Mouse (Mus musculus) CH12.LX (cell line): ENCODE measurements around the gene Sart3. TPM values are rescaled to one million over a fixed set of nuclear protein-coding genes. Genes with fewer than 3 reads are reported as not detected.

Source experiments
- DNase-seq: peaks from one replicate; pipeline ENCODE4 v3.0.0-alpha.2; 2013; ENCODE audit errors: extremely low read depth
- H3K27ac ChIP-seq: 2 replicates; pipeline ENCODE4 v1.5.1; 2012; ENCODE audit warnings: low read depth, mild to moderate bottlenecking, control low read depth, moderate library complexity; ENCODE audit not compliant: insufficient read depth
- H3K27me3 ChIP-seq: replicated peaks from 2 replicates; pipeline ENCODE3; 2012; ENCODE audit warnings: inconsistent platforms
- H3K36me3 ChIP-seq, 2 experiments: replicated peaks in 1 of 2; 2 replicates each; pipeline versions ENCODE3 to v1.6.1; 2012; ENCODE audit warnings: inconsistent platforms in 1 of 2, low read length in 1 of 2, mild to moderate bottlenecking in 1 of 2, mixed read lengths in 1 of 2, moderate library complexity in 1 of 2; ENCODE audit not compliant: control insufficient read depth in 1 of 2, insufficient read depth in 1 of 2
- H3K4me1 ChIP-seq, 2 experiments: 2 replicates each; pipeline ENCODE4 v1.6.1; 2012; ENCODE audit warnings: inconsistent platforms in 1 of 2, moderate library complexity in 1 of 2; ENCODE audit not compliant: insufficient read depth in 2 of 2, control insufficient read depth in 1 of 2
- H3K4me2 ChIP-seq: 2 replicates; pipeline ENCODE4 v1.6.1; 2012; ENCODE audit warnings: low read depth, mild to moderate bottlenecking, control low read depth; ENCODE audit not compliant: poor library complexity, insufficient read depth, severe bottlenecking
- H3K4me3 ChIP-seq, 3 experiments: fragments of 150-350 bp in 1 of 3; sonication (generic) in 1 of 3; replicated peaks in 1 of 3; 2 replicates each; pipeline versions ENCODE3 to v1.5.1; 2011 to 2012; ENCODE audit warnings: low read depth in 2 of 3, low read length in 2 of 3, mild to moderate bottlenecking in 2 of 3, moderate library complexity in 2 of 3, control low read depth in 1 of 3, improper control_type of control experiment in 1 of 3, inconsistent platforms in 1 of 3, mixed read lengths in 1 of 3; ENCODE audit not compliant: poor library complexity in 1 of 3
- H3K79me2 ChIP-seq: replicated peaks from 2 replicates; pipeline ENCODE4 v1.6.1; 2012; ENCODE audit warnings: mild to moderate bottlenecking, moderate library complexity; ENCODE audit not compliant: control insufficient read depth, poor library complexity, insufficient read depth, severe bottlenecking; ENCODE audit errors: extremely low read depth
- H3K9ac ChIP-seq: 2 replicates; pipeline ENCODE4 v1.6.1; 2012; ENCODE audit warnings: low read depth, mild to moderate bottlenecking, control low read depth, moderate library complexity; ENCODE audit not compliant: insufficient read depth
- H3K9me3 ChIP-seq: replicated peaks from 2 replicates; pipeline ENCODE3; 2012; ENCODE audit warnings: low read length, inconsistent platforms, mixed read lengths
- CTCF ChIP-seq, 2 experiments: IDR thresholded peaks in 1 of 2; conservative IDR thresholded peaks in 1 of 2; 2 replicates each; pipeline ENCODE4 v1.5.1; 2011 to 2012; ENCODE audit warnings: low read depth in 2 of 2, low read length in 2 of 2, improper control_type of control experiment in 1 of 2, inconsistent platforms in 1 of 2, mild to moderate bottlenecking in 1 of 2, moderate library complexity in 1 of 2
- ETS1 ChIP-seq: conservative IDR thresholded peaks from 2 replicates; pipeline ENCODE4 v1.6.1; 2012; ENCODE audit warnings: low read depth, mild to moderate bottlenecking, inconsistent platforms, low read length, improper control_type of control experiment, moderate library complexity
- MAFK ChIP-seq: IDR thresholded peaks from 2 replicates; pipeline ENCODE4 v1.6.1; 2011; ENCODE audit warnings: low read length, improper control_type of control experiment; ENCODE audit not compliant: insufficient replicate concordance
- MAZ ChIP-seq: IDR thresholded peaks from 2 replicates; pipeline ENCODE4 v1.6.1; 2012; ENCODE audit warnings: low read depth, mild to moderate bottlenecking, inconsistent platforms, low read length, improper control_type of control experiment, moderate library complexity
- NELFE ChIP-seq: IDR thresholded peaks from 2 replicates; pipeline ENCODE4 v1.6.1; 2011; ENCODE audit warnings: low read depth, low read length, improper control_type of control experiment
- POLR2AphosphoS2 ChIP-seq: IDR thresholded peaks from 2 replicates; pipeline ENCODE4 v1.6.1; 2011; ENCODE audit warnings: low read depth, low read length, improper control_type of control experiment
- TCF12 ChIP-seq: IDR thresholded peaks from 2 replicates; pipeline ENCODE4 v1.6.1; 2014; ENCODE audit warnings: low read depth, mild to moderate bottlenecking, inconsistent platforms, low read length, improper control_type of control experiment
- USF2 ChIP-seq: conservative IDR thresholded peaks from 2 replicates; pipeline ENCODE4 v1.6.1; 2011; ENCODE audit warnings: low read depth, low read length, improper control_type of control experiment
- ZNF384 ChIP-seq: IDR thresholded peaks from 2 replicates; pipeline ENCODE4 v1.6.1; 2012; ENCODE audit warnings: low read depth, low read length, improper control_type of control experiment, inconsistent platforms
- dilution Hi-C: fragments of 300-500 bp; cut with MboI; formaldehyde crosslinking; loops from 2 replicates; pipeline ENCODE4 v1.14.3; 2020; ENCODE audit warnings: low sequenced_read_pairs; ENCODE audit not compliant: extremely low pct_unique_long_range_greater_than_20kb, extremely low pct_ligation_motif_present
- in situ Hi-C: fragments of 300-500 bp; cut with MboI; formaldehyde crosslinking; loops from 3 replicates; pipeline ENCODE4 v1.14.3; 2019; ENCODE audit warnings: low sequenced_read_pairs, low pct_ligation_motif_present, low pct_unique_long_range_greater_than_20kb, mixed read lengths
- polyA plus RNA-seq: library from polyadenylated mRNA; unstranded; fragments of >175 nt; gene quantifications from 2 replicates; pipeline ENCODE4 v1.2.1, GENCODE M21; 2012; ENCODE audit warnings: low read depth; ENCODE audit not compliant: insufficient read length
- total RNA-seq, 2 experiments: library from RNA; depleted of rRNA; stranded (reverse); fragments of 300-350 nt in 1 of 2; fragments of >200 nt in 1 of 2; gene quantifications; 2 replicates each; pipeline ENCODE4 v1.2.3; 2012 to 2014

Gene Sart3
- total and polyA plus RNA-seq, 3 experiments: 28.8 to 104 (median 67.0) TPM

- Histone ChIP-seq H3K4me1 (no peaks in the 10 kb centered on the region), H3K9ac (no peak overlapping the region), H3K27ac (no peak overlapping the region)
- TF ChIP-seq ETS1 (no peak), MAFK (peak; percentile 77), TCF12 (no peak), POLR2AphosphoS2 (no peak)
- TF ChIP-seq, all 38 proteins: peak for 1
- Histone ChIP-seq H3K4me3 (no peak overlapping the region), H3K36me3 (peaks cover 94 to 99% of the 10 kb centered on the region in 2 experiments), H3K27me3 (no peaks in the 10 kb centered on the region), H3K79me2 (no peaks in the 10 kb centered on the region), H3K4me2 (no peak overlapping the region), H3K9me3 (peaks cover 4% of the 10 kb centered on the region)
- in situ Hi-C loops (no loop called here), dilution Hi-C loops (no loop called here)
- no peak for DNase-seq
Measured at GRCm38 (mm10) chr5:113748556-113749331, 23.6 kb downstream of the Sart3 start.

- dilution Hi-C loops: no loop called here
- in situ Hi-C loops: no loop called here
- H3K9me3 ChIP-seq: peaks cover 4% of the 10 kb centered on the region
- H3K27ac ChIP-seq: no peak overlapping the region
- no peak overlapping the region for H3K9ac ChIP-seq
- H3K4me3 ChIP-seq: no peak overlapping the region
- H3K4me2 ChIP-seq: no peak overlapping the region
- no peaks in the 10 kb centered on the region for H3K79me2 ChIP-seq
- H3K36me3 ChIP-seq: peaks cover 94 to 99% of the 10 kb centered on the region in 2 experiments
- TF ChIP-seq MAZ (no peak), NELFE (no peak), CTCF (conservative IDR thresholded peaks at IDR 0.05 in 1 of 2, IDR thresholded peaks at IDR 0.05 in 1 of 2; ENCODE audit: low read depth in 2 of 2, low read length in 2 of 2) (0 out of 4 replicates have a peak, but pooled peaks have one; percentile 20 to 29), USF2 (no peak)
- H3K27me3 ChIP-seq: no peaks in the 10 kb centered on the region
- DNase-seq: no peak
- H3K4me1 ChIP-seq: no peaks in the 10 kb centered on the region
Measured at GRCm38 (mm10) chr5:113747629-113748028, 24.7 kb downstream of the Sart3 start.

- no peak overlapping the region for H3K9ac ChIP-seq
- H3K27me3 ChIP-seq: peaks cover 3% of the 10 kb centered on the region
- in situ Hi-C loops (no loop called here), dilution Hi-C loops (no loop called here)
- H3K4me3 ChIP-seq: no peak overlapping the region
- no peak for DNase-seq
- H3K9me3 ChIP-seq: no peaks in the 10 kb centered on the region
- H3K4me1 ChIP-seq: peaks cover 10 to 21% of the 10 kb centered on the region in 2 experiments
- H3K79me2 ChIP-seq: no peaks in the 10 kb centered on the region
- H3K4me2 ChIP-seq: no peak overlapping the region
- no peak for TF ChIP-seq ZNF384
- peaks cover 51 to 59% of the 10 kb centered on the region in 2 experiments for H3K36me3 ChIP-seq
- no peak overlapping the region for H3K27ac ChIP-seq
Measured at GRCm38 (mm10) chr5:113737607-113738237, 34.6 kb downstream of the Sart3 start.
